Mouse (Mus musculus): ENCODE results near the gene Lrrc61. TPM values are rescaled to one million over a fixed set of nuclear protein-coding genes. Genes with fewer than 3 reads are reported as not detected.
"Not testable (repeated sequence)": the region's sequence is repeated elsewhere in the genome, so short reads cannot be mapped to it uniquely, and the experiment has no call there.

Lrrc61 gene
- total RNA-seq (2021), result 10 to 100 TPM; 32.3 to 37.6 TPM
- long read RNA-seq, transcript Lrrc61-202 (3 exons, 2,913 nt), result minor isoform, 10 of 44 reads
- long read RNA-seq, transcript Lrrc61-204 (2 exons, 374 nt), result major isoform, 11 of 44 reads
- long read RNA-seq, partial matches to known transcripts, result 14 of 44 reads
- long read RNA-seq, other reads (novel, unspliced or antisense), result 0 of 44 reads

DNA sequence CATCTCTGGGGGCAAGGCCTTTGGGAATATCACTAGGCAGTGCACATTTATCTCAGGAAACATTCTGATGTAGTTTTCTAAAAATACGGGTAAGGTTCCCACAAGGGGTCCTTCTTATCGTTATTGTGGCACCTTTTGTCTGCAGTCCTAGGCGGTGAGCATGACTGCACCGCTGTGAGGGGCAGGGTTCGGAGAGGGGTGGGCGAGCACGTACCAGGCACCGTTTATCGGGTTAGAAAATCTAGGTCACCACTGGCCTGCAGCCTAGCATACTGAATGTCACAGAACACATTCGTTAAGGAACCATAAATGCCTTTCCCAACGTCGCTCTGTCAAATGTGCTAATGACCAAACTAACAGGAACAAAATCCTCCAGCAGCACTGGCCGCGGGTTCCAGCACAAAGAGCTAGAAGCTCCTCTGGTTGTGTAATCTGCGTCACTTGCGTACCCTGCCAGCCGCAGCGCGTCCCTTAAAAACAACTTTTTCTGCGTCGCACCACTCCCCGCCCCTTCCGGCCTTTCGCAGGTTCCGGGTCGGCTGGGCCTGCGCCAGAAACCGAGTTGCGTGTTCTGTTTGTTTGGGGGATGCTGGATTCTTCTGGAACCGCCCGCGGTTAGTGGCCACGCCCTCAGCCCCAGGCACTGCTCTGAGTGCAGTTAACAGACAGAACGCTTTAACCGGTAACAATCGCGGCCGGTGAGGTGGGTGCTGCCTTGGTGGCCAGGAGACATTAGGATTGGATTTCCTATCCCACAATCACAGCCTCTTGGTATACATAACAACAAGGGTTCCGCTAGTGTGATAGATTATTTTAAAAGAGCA is at the start of gene Lrrc61:
Gene Lrrc61, plus strand, starts transcription at position 517 of the 824 bp plus-strand sequence.
- peak; percentile 96 to 99 for DNase-seq (ENCODE audit: low spot score in 2 of 2)

DNA sequence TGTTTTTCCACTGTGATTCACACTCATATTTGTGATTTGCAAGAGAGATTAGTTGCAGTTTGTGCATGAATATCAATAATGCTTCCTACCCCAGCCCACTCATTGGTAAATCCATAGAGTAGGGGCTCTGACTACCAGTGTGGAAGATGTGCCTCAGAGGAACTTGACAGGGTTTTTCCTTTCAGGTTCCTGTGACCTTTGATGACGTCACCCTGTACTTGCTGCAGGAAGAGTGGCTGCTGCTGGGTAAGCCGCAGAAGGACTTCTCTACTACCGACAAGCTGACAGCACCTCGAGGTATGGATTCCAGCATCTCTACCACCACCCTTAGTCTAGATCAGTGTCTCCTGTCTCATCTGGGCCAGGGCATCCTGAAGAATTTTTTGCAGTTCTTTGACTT is 46.5 kb upstream of the Lrrc61 start:
- no peak for DNase-seq (ENCODE audit: low spot score in 2 of 2)

DNA sequence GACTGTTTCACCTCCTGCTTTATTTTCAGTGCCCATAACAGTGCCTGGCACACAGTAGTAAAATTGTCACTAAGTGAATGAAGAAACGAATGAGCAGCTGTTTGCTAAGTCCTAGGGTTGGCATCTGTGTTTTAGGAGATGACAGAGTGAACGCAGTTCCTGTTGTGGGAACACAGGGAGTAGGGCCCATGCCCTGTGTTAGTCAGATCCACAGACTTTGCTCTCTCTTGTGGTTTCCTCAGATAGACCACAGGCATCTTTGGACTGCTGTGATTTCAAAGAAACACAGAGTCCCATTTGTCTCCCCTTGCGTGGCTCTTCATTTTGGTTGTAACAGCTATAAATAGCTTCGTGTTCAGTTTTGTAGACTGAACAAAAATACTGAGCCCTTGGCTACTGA is 44.2 kb upstream of the Lrrc61 start:
- no peak for DNase-seq (ENCODE audit: low spot score in 2 of 2)

DNA sequence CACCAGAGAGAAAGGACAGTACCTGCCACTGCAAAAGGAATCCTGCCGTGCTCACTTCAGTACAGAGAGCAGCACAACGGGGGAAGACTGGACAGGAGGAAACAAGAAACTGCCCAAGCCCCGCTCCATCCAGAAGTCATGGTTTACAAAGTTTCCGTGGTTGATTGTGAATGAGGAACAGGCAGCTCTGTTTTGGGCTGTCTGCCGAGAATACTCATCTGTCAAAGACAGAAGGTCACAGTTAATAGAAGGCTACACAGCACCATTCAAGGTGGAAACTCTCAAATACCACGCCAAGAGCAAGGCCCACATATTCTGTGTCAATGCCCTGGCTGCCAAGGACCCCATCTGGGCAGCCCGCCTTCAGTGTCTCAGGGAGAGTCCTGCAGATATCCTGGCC is 42.7 kb upstream of the Lrrc61 start:
- no peak for DNase-seq (ENCODE audit: low spot score in 2 of 2)

DNA sequence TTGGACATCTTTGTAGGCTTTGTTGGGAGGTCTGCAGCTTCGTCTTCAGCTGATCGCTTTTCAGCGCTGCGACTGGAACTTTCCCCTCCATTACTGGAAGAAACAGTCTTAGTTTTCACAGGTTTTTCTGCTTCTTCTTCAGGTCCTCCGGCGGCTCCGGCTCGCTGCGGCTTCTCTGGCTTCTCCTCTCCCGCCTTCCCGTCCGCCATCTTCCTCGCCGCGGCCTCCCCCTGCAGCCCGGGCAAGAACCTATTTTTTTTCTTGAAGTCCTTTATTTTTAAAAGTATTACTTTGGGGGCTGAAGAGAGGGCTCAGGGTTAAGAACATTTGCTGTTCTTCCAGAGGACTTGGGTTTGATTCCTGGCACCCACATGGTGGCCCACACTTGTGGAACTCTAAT is 29.7 kb upstream of the Lrrc61 start:
- DNase-seq (ENCODE audit: low spot score in 2 of 2), result not testable (repeated sequence)

DNA sequence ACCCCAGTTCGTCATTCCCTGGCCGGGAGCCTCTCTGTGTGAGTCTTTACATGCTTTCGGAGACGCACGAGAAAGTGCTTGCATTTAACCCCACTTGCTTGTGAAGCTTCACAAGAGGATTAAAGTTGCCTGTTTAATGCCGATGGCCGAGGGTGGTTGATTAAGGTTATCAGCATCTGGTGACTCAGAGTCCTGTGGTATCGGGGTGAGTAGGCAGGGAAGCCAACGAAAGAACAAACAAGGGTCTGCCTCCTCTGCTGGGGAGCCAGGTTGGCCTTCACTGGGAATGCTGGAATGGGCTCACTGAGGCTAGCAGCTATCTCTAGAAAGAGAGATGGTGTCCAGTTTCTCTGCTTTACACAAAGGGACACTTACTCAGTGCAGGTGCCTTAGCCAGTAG is 26.7 kb upstream of the Lrrc61 start:
- no peak for DNase-seq (ENCODE audit: low spot score in 2 of 2)

DNA sequence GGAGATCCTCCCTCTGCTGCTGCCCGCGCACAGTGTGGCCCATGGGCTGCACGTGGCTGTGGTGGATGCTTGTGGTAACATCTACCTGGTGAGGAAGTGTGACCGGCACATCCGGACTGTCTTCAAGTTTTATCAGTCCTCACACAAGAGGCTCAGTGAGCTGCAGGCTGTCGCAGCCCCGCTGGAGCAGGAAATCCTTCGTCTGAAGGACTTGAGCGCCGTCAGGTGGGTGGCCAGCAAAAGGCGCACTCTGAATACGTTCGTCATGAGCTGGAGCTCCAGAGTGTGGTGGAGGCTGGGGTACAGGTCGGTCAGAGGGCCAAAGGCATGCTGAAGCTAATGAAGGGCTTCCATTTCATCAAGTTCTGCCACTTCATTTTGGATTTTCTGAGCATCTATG is 25.3 kb upstream of the Lrrc61 start:
- no peak for DNase-seq (ENCODE audit: low spot score in 2 of 2)

DNA sequence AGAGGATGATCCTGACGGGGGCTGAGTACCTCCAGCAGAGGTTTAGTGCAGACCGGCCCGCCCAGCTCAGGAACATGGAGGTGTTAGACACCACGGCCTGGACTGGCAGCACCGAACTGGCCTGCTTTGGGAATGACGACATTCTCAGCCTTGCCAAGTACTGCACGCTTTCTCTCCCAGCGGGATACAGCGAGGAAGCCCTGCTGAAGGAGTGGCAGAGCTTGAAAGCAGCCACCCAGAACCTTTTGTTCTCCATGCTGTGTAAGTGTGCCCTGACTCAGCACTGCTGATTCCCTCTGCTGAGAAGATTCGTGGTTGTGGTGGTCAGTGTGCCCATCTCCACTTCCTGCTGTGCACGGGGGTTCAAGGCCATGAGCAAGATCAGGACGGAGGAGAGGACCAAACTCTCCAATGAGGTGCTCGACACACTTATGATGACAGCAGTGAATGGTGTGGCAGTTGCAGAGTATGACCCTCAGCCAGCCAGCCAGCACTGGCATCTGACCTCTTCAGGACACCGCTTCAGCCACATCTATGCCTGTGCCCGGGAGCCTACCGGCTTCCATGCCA is 24.6 kb upstream of the Lrrc61 start:
- no peak for DNase-seq (ENCODE audit: low spot score in 2 of 2)

DNA sequence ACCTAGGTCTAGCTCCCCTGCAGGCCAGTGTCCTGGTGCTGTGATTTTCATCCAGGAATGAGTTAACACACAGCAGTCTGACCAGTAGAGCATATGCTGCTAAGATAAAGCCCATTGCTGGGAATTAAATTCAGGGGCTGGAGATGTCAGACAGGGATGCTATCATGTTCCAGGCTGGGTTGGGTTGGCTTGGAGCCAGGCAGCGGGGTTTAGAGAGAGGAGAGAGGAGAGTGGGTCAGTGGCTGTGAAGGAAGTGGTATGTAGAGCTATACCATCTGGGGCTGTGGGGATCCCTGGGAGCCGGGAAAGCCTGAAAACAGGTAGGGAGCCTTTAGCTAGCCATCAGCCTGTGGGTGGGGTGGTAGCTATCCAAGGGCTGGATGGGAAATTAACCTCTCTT is 23.7 kb upstream of the Lrrc61 start:
- DNase-seq (ENCODE audit: low spot score in 2 of 2), result no peak

DNA sequence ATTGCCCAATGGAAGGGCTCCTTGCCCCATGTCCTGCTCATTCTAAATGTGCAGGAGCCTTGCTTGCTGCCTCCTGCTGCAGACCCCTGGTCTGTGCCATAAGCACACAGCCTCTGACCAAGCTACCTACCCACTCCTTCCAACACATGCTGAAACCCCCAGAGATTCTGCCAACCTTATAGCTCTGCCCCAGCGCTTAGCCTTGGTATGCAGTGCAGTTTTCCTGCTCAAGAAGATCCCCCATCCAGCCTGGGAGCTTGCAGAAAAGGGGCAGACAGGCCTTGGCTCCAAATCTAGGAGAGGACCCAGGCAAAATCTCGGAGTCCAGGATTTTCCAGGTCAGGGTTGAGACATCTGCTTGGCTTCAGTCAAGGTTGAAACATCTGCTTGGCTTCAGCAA is 21.1 kb upstream of the Lrrc61 start:
- no peak for DNase-seq (ENCODE audit: low spot score in 2 of 2)

DNA sequence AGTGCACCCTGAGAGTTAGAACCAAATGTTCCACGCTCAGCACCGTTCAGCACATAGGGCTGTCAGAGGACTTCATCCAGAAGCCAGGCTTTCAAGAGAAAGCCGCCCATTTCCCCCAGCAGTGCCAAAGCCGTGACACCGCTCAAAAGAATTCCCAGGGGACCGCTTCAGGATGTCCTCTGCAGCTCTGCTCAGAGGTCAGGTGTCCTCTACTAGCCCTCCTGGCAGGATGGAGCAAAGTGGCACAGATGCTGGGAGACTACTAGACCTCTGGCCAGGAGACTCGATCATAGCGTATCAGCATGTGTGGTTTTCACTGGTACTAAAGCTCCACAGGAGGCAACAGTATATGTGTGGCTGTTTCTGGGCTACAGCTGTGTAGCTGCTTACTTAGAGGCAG is 19.7 kb upstream of the Lrrc61 start:
- no peak for DNase-seq (ENCODE audit: low spot score in 2 of 2)

DNA sequence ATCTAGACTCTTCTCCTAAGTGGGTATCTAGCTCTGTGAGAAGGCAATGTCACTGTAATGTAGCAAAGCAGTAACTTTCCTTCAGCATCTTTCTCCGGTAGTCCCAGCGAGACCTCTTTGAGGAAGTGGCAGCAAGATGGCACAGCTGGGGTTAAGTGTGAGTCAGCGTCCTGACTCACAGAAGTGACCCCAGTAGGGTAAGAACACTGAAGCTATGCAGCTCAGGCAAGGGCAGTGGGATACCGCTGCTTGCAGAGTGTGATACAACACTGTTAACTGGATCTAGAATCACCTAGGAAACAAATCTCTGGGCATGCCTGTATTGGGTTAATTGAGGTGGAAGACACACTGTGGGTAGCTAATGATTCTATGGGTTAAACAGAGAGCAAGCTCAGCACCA is 18.5 kb upstream of the Lrrc61 start:
- DNase-seq (ENCODE audit: low spot score in 2 of 2), result no peak

DNA sequence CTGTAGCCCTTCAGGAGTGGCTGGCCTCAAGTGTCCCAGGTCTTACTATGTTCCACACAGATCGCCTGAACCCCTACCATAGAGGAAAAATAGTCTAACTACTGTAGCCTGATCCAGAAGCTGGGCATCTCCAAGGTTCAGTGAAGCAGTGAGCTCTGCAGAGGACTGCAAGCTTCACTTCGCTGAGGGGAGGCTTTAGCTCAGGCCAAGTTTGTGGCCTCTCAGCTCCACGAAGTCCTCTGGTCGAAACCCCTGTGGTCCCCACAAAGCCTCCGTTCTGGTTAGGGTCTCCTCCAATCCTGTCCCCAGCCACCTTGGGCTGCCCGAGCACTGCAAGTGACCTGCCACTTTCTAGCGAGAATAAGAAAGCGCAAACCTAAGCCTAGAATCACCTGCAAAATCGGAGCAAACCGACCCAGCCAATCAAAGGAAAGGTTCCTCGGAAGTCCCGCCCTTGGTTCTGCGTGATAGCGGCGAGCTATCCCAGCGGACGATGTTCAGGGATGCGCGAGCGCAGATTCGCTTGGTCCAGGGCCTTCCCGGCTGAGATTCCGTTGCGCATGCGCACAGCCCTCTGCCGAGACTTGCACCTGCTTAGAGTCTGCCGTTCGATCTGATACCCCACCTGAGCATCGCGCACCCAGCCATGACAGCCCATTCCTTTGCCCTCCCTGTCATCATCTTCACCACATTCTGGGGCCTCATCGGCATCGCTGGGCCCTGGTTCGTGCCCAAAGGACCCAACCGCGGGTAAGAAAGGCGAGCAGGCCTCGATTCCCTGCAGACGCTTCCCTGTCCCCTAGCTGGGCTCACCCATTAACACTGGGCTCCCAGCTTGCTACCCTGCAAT is 17.3 kb upstream of the Lrrc61 start, which contains the start of gene Atp6v0e2:
Gene Atp6v0e2, plus strand, starts transcription at position 511 of the 850 bp plus-strand sequence.
- peak; percentile 89 to 93 for DNase-seq (ENCODE audit: low spot score in 2 of 2)

DNA sequence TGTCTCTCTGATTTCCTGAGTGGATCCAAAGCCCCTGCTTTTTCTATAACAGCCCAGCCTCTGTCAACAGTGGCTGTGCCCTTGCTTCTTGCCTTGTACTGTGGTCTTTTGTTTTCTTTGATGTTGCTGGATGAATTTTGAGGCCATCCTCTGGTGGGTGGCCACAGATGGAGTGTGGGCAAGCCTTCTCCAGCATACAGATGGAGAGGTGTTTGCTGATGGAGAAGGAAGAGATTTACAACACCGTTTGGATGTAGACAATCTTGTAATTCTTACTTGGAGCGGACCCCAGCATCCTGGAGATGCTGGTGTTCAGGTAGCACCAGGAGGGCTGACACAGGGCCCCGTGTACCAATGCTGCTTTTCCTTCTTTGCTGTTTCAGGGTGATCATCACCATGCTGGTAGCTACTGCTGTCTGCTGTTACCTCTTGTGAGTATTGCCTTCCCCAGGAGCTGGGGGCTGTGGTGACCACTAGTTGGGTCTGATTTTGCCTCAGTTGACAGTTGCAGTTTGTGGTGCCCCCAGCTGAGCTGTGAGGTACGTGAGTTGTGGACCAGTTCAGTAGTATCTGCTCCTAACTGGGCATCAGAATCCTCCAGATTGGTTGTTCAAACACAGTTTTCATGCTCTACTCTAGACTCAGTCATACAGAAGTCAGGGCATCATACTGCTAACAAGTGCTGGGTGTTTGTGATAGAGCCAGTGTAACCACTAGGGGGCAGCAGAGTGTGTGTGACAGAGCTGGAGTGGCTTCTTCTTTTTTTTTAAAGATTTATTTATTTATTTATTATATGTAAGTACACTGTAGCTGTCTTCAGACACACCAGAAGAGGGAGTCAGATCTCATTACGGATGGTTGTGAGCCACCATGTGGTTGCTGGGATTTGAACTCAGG is 15.5 kb upstream of the Lrrc61 start:
- peak; percentile 73 to 92 for DNase-seq (ENCODE audit: low spot score in 2 of 2)

DNA sequence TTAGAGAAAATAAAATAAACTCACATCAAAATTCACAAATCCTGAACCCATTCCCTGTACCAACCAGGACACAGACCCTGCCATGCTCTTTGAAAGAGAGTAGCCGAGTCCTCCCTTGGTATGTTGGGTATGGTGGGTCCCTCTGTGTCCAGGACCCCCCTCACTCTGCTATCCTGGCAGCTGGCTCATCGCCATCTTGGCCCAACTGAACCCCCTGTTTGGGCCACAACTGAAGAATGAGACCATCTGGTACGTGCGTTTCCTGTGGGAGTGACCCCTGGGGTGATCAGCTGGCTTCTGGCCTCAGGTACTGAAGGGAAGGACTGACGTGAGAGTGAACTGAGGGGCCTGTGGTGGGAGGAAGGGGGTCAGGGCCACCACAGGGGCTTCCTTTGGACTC is 14.7 kb upstream of the Lrrc61 start:
- no peak for DNase-seq (ENCODE audit: low spot score in 2 of 2)

DNA sequence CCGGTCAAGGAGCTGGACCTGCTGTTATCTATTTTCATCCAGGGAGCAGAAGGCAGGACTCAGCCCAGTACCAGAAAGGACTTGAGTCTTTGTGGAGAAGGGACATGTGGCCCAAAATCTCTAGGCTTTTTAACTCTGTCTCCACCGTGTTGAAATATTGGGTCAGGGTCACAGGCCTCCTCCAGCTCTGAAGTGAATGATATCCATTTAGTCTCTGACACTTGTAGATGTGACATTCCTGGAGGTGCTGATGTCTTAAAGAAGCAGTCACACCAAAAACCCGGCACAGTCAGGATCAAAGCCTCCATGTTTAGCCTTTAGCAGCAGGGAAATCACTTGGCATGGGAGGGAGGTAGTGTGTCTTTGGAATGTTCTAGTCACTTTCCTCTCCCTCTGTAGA is 13.9 kb upstream of the Lrrc61 start:
- no peak for DNase-seq (ENCODE audit: low spot score in 2 of 2)

DNA sequence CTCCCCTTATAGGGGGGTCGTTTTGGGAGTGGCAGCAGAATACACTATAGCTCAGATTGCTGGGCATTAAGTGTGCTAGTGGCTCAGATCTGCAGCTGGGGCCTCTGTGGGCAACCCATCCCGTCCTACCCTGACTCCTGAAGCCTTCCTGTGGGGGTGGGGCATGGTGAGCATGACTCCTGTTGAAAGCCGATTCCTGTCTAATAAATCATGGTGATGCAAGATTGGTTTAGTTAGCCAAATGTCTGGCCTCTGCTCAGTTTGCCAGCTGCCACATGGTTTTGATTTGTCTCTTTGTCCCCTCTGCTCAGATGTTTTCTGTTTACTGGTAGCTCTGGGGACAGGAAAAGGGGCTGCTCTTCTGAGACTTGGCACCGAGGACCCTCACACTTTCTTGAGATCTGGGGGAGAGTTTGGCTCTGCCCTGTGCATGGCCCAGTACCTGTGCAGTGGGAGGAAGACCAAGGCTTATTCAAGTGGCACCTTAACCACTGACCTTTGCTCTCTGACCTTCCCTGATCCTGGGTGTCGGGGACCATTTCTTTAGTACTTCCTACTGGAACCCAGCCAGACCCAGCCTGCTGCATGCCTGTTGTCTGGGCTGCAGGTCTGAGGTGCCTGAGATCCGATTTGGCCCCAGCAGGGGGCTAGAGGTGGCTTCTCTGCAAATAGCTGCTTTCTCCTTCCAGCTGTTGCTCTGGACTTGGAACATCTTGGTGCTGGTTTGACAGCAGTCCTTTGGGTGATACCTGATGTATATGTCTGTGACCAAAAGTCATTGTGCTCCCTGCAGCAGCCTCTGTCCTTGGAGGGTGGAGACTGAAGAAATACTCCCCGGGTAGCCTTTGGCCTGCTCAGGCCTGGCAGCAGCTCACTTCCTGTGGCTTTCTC is 12.8 kb upstream of the Lrrc61 start:
- DNase-seq (ENCODE audit: low spot score in 2 of 2), result no peak

DNA sequence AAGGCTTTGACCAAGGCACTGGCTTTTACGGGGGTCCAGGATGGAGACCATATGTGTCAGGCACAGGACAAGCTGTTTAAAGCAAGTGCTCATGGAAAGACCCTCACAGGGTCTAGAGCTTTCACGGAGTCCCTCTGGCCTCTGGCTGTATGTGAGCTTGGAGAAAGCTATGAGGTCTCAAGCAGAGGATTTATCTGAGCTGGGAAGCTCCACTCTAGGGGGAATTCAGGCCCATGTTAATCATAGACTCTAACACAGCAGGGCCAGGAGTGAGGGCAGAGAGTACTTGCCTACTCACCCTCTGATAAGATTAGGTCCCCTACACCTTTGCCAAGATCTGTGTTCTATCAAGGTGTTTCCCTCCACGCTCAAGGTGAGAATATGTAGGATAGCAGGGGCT is 12.0 kb upstream of the Lrrc61 start:
- no peak for DNase-seq (ENCODE audit: low spot score in 2 of 2)

DNA sequence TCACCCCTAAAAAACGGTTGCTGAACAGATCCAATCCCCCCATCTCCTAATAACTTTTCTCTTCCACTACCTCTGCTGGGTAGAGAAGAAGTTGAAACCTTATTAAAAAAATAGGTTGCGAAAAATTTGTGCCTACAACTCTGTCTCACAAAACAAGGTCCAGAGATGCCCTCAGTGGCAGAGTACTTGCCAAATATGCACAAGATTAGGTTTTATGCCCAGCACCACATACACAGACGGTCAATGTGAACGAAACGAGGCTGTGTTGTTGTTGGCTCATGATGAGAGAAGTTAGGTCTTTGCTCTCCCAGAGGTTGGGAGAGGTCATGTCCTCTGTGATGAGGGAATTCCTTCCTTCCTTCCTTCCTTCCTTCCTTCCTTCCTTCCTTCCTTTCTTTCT is 9.3 kb upstream of the Lrrc61 start:
- DNase-seq (ENCODE audit: low spot score in 2 of 2), result no peak

DNA sequence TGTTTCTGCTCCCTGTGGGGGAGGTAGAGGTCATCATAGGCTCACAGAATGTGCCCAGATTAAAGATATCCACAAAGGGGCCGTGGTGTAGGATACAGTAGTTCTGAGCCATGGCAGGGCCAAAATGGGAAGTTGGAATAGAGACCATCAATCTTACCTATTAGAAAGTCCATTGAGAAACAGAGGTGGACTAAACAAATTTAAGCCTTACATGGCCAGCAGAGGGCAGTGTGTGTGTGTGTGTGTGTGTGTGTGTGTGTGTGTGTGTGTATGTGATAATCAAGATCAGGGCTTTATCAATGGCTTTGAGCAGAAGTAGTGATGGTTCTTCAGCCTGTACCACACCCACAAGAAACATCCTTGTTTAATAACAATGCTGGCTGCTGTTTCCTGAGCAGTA is 8.3 kb upstream of the Lrrc61 start:
- DNase-seq (ENCODE audit: low spot score in 2 of 2), result peak in 1 of 2 experiments; percentile 44
